Mouse (Mus musculus) activated CD4-positive, CD25-positive, alpha-beta regulatory T cell, adult 4 months (primary cell): ENCODE data around the gene AC141477.1. TPM values are rescaled to one million over a fixed set of nuclear protein-coding genes. Genes with fewer than 3 reads are reported as not detected.

Experiments
- ATAC-seq: one replicate; pipeline ENCODE4 v1.8.0; 2017
- polyA plus RNA-seq, 2 experiments: library from polyadenylated mRNA; unstranded; fragments of 100-300 nt; shearing (Covaris generic); gene quantifications; one replicate each; pipeline ENCODE4 v1.2.1; 2017

AC141477.1 gene
- polyA plus RNA-seq, 2 experiments from 2014 or later, result 3.0 TPM; not detected in 1

- ATAC-seq, result no peak
Observed at GRCm38 (mm10) chr10:76392596-76392995, 47.6 kb downstream of the AC141477.1 start.

GRCm38 (mm10) chr10:76391786-76392185 lies 48.5 kb downstream of the AC141477.1 start:
- ATAC-seq, result no peak

- ATAC-seq, result no peak
Observed at GRCm38 (mm10) chr10:76391166-76391565, 49.1 kb downstream of the AC141477.1 start.

Other genes with a start within 250 kb of the AC141477.1 start
- gene Prmt2, start 202.6 kb downstream of the AC141477.1 start, polyA plus RNA-seq, result 10 to 100 TPM; 21.6 to 23.1 TPM
- not detected for gene S100b, start 186.6 kb downstream of the AC141477.1 start, polyA plus RNA-seq
- 1 to 10 TPM; 1.3 to 1.8 TPM for gene Dip2a, start 95.2 kb downstream of the AC141477.1 start, polyA plus RNA-seq
- gene Pcnt, start 2.3 kb upstream of the AC141477.1 start, polyA plus RNA-seq, result 10 to 100 TPM; 12.5 to 13.3 TPM
- not detected for gene 2610028H24Rik, start 8.6 kb upstream of the AC141477.1 start, polyA plus RNA-seq
- gene Mcm3ap, start 28.5 kb upstream of the AC141477.1 start, polyA plus RNA-seq, result 10 to 100 TPM; 41.6 to 57.9 TPM
- 1 to 10 TPM; 2.6 to 3.0 TPM for gene Ybey, start 28.7 kb upstream of the AC141477.1 start, polyA plus RNA-seq
- 10 to 100 TPM in 1 of 2 experiments, 1 to 10 TPM in 1; 8.5 to 13.7 TPM for gene Lss, start 91.1 kb upstream of the AC141477.1 start, polyA plus RNA-seq
- gene Spatc1l, start 121.8 kb upstream of the AC141477.1 start, polyA plus RNA-seq, result not detected
- not detected for gene Ftcd, start 135.2 kb upstream of the AC141477.1 start, polyA plus RNA-seq
- under 1 TPM in 1 of 2 experiments, not detected in 1; 0.13 TPM for gene Col6a2, start 183.2 kb upstream of the AC141477.1 start, polyA plus RNA-seq